Mouse (Mus musculus): ENCODE results near the gene Chd9.
A peak's percentile ranks its signal among the peaks of the same experiment; 100 is the strongest.
"Not testable (repeated sequence)": the region's sequence is repeated elsewhere in the genome, so short reads cannot be mapped to it uniquely, and the experiment has no call there.

Gene Chd9

GRCm38 (mm10) chr8:90907516-90907847 lies 79.3 kb downstream of the Chd9 start:
- DNase-seq (ENCODE audit: low read depth, low spot score), result no peak

GRCm38 (mm10) chr8:90907848-90908551 lies 79.8 kb downstream of the Chd9 start:
- peak; percentile 91 for DNase-seq (ENCODE audit: low read depth, low spot score)

GRCm38 (mm10) chr8:90908580-90909471 lies 80.7 kb downstream of the Chd9 start:
- peak; percentile 54 for DNase-seq (ENCODE audit: low read depth, low spot score)

DNA sequence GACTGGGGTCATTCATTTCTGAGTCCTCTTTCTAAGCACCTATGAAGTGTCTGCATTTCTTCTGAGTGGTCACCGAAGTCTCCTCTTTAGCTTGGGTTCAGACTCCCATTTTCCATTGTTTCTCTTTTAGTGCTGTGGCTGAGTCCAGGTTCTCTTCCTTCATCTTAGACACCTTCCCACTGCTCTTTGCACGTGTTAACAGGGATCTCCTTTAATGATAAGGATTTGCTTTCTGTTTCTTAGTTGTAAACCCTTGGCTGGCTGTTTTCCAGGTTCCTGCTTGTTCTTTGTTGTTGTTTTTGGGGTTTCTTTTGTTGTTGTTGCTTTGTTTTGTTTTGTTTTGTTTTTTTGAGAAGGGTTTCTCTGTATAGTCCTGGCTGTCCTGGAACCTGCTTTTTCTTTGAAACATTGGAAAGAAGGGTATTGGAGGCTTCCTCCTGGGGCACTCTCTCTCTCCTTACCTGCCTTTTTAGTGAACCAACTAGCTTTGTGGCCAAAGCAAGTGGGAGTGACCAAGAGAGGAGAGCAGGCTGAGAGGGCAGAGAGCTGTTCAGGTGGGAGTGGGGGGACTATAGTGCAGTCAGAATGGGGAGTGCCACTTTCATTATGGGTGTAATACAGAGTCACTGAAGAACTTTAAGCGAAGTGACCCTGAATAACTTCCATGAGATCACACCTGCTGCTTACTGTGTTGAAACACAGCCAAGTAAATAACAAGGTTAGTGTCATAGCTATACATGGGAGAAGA lies 95.2 kb downstream of the Chd9 start:
- DNase-seq (ENCODE audit: low read depth, low spot score), result no peak

DNA sequence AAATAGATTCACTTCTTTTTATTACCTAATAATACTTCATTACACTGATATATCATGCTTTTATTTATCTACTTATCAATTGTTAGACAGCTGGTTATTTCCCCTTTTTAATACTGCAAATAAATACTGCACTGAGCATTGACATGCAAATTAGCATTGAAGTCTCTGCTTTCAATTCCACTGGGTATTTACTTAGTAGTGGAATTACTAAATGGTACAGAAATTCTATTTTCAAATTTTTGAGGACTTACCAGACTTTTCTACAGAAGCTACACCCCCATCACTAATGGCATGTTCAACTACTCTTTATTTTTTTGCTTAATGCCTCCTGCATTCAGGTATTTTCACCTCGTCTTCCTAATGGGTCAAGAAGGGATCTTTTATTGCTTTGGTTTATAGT lies 100.3 kb downstream of the Chd9 start:
- DNase-seq (ENCODE audit: low read depth, low spot score), result no peak

GRCm38 (mm10) chr8:90930125-90930524 lies 102.0 kb downstream of the Chd9 start:
- DNase-seq (ENCODE audit: low read depth, low spot score), result not testable (repeated sequence)

DNA sequence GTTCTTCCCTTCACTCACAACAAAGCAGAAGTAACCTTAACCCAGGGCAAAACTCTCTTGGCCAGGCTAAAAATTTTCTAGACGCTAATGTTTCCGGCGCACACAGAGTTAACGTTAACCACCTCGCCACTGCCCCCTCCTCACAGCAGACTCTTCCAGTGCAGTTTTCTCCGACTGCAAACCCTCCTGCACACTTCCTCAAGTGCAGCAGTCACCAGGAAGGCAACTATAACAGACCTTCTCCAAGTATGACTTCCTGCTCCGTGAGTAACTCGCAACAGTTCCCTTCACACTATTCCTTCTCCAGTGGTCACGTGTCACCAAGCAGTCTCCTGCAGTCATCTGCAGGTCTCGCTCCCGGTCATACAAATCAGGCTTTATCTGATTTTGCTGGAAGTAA lies 104.8 kb downstream of the Chd9 start:
- DNase-seq (ENCODE audit: low read depth, low spot score), result no peak

- no peak for DNase-seq (ENCODE audit: low read depth, low spot score)
Observed at GRCm38 (mm10) chr8:90934786-90935185, 106.6 kb downstream of the Chd9 start.

DNA sequence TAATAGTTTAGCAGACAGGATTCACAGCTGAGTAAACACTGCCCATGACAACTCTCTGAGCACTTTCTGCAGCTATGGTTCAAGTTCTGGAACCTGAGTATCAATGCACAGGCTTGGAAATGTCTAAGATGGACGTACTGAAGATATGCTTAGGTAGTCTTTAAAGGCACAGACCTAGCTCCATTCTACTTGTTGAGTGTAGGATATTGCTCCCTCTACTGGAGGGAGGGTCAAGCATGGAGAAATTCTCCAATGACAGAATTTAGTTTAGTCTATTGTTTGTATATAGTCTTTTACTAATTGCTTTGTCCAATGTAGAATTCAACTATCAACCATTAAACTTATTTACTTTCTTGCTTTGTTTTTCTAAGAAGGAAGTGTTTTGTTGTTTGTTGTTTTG lies 108.7 kb downstream of the Chd9 start:
- peak; percentile 78 for DNase-seq (ENCODE audit: low read depth, low spot score)

- DNase-seq (ENCODE audit: low read depth, low spot score), result no peak
Observed at GRCm38 (mm10) chr8:90938352-90938930, 110.3 kb downstream of the Chd9 start.

GRCm38 (mm10) chr8:90939867-90940266 lies 111.7 kb downstream of the Chd9 start:
- DNase-seq (ENCODE audit: low read depth, low spot score), result no peak

DNA sequence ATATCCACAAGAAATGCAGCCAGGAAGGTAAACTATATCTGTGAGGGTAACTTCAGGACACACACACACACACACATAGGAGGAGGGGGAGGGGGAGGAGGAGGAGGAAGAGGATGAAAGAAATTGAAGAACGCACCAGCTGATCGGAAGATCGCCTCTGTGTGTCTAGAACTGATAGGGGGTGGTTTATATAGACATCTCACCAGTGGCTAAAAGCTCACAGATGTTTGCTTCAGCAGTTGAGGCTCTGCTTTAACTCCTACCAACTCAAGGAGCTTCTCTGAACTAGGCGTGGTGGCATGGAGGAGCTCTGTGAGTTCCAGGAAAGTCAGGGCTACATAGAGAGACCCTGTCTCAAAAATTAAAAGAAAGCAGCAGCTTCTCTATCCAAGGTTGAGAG lies 115.6 kb downstream of the Chd9 start:
- DNase-seq (ENCODE audit: low read depth, low spot score), result no peak

DNA sequence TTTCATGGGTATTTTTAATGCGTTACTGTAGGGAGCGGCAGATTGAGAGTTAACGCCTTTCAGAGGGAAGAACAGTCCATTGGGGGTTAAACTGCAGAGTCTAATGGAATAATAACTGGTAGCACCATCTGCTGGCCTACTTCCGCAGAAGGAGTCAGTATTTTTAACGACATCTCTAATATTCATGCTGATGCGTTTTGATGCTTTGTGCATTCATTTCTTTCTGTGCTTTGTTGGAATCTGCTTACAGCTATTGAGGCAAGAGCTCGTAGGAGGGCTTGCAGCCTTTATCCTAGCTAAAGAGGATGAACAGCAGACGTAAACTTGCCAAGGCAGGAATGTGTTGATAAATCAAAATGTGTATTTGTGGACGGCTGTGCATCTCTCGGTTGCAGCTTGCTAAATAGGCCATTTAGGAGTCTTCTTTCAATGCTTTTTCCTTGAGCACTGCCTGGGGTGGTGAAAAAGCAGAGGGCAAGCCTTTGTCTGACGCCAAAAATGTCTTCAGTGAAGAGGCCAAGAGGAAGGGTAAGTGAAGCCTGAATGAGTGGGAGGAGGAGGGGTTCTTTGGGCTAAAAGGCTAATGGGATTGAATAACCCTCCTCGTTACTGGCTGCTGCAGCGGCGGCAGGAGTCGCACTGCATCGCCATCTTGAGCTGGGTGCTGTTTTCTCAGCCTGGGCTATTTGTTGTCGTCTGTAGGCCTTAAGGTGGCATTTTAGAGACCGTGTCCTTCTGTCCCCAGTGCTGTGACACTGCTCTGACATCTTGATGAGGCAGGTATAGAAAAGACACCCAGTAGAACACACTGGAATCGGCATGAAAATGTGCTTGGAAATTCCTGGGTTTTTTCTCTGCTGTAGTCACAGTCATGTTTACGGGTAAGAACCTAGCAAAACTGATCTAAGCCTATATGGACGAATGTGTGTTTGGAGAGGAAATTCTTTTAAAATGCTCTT lies 126.9 kb downstream of the Chd9 start:
- DNase-seq (ENCODE audit: low read depth, low spot score), result peak; percentile 91

DNA sequence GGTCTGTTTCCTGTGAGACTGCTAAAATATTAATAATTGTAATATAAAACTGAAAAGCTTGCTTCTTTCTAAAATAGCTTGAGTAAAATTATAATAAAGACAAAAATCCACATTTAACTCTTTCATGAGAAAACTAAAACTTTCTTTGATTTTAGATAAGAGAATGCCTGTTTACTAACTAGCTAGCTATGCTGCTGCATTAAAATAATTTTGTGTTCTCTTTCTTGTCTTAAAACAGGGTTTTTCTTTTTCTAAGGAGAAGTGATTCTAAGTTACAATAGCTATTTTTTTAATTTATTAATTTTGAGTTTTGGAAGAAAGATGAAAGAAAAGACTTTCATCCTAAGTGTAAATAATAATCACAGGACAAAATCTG lies 127.6 kb downstream of the Chd9 start:
- DNase-seq (ENCODE audit: low read depth, low spot score), result no peak

- DNase-seq (ENCODE audit: low read depth, low spot score), result no peak
Observed at GRCm38 (mm10) chr8:90956390-90956789, 128.2 kb downstream of the Chd9 start.

DNA sequence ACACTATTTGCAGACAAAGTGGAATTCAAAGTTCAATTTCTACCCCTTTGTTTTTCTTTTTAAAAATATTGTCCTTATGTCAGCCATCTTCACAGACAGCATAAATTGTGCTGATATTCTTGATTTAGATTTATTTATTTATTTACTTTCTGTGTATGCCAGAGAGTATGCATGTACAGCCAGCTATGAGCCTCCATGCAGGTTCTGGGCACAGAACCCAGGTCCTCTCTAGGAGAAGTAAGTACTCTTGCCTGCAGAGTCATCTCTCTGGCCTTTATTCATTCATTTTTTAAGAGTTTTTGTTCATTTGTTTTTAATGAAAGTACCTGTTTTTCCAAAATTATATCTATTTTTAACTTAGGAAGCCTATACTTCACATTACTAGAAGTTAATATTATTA lies 129.6 kb downstream of the Chd9 start:
- DNase-seq (ENCODE audit: low read depth, low spot score), result no peak

- DNase-seq (ENCODE audit: low read depth, low spot score), result peak; percentile 63
Observed at GRCm38 (mm10) chr8:90959721-90960120, 131.6 kb downstream of the Chd9 start.

DNA sequence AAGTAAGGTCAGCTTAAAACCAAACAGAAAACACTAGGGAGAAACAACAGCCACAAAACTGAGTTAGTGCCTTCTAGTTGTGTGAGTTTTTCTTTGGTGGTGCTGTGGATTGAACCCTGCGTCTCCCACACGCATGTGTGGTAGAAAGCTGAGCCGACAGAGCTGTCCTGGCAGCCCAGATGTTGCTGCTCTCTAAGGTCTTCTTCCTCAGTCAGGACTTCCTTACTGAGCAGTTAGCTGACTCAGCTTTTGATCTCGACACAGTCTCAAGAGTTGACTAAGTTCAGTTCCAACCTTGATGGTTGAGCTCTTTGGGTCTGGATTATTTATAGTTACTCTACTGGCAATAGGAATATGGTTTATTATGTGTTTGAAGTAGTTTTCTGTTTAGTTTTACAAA lies 133.5 kb downstream of the Chd9 start:
- no peak for DNase-seq (ENCODE audit: low read depth, low spot score)

GRCm38 (mm10) chr8:90964044-90964443 lies 135.9 kb downstream of the Chd9 start:
- no peak for DNase-seq (ENCODE audit: low read depth, low spot score)

DNA sequence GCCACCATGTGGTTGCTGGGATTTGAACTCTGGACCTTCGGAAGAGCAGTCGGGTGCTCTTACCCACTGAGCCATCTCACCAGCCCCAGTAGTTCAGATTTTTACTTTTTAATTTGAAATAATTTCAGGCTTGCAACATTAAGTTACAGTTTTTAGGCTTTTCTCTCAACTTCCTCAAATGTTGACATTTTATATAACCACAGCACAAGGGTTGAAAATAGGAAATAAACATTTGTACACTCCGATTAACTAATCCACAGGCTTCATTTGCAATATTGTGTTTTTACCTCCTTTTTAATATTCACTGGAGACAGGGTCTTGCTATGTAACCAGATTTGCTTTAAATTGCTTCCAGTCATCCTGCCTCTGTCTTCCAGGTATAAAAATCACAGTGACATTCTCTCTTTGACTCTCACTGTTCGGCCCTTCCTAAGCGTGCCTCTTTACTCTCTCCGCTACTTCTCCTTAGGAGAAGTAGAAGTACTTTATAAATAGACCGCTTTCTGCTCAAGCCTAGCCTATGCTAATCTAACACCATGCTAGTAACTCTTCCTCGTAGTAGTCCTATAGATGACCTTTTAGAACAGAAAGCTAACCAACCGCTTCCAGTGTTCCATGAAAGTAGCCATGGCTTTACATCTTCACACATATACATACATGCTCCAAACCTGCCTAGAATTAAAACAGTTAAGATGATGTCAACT lies 137.5 kb downstream of the Chd9 start:
- no peak for DNase-seq (ENCODE audit: low read depth, low spot score)

Measured in ES-CJ7 (cell line).